Mouse (Mus musculus) MEL (cell line): ENCODE data around the gene Hoxd11. TPM values are rescaled to one million over a fixed set of nuclear protein-coding genes. Genes with fewer than 3 reads are reported as not detected.

Experiments
- DNase-seq: peaks from one replicate; pipeline ENCODE4 v3.0.0; 2011; ENCODE audit warnings: low read depth, low spot score
- H3K27ac ChIP-seq: 2 replicates; pipeline ENCODE4 v1.5.1; 2012; ENCODE audit warnings: low read depth, mild to moderate bottlenecking, control low read depth, low read length, moderate library complexity; ENCODE audit not compliant: control insufficient read depth
- H3K27me3 ChIP-seq, 2 experiments: fragments of 150-350 bp in 1 of 2; sonication (generic) in 1 of 2; 2 replicates each; pipeline ENCODE4 v1.6.1; 2012; ENCODE audit warnings: low read length in 2 of 2, mild to moderate bottlenecking in 2 of 2, improper control_type of control experiment in 1 of 2, moderate library complexity in 1 of 2; ENCODE audit not compliant: insufficient read depth in 2 of 2, control insufficient read depth in 1 of 2
- H3K36me3 ChIP-seq, 2 experiments: 2 replicates each; pipeline ENCODE4 v1.6.1; 2012 to 2014; ENCODE audit warnings: low read length in 2 of 2, improper control_type of control experiment in 1 of 2, inconsistent platforms in 1 of 2, mild to moderate bottlenecking in 1 of 2; ENCODE audit not compliant: insufficient read depth in 2 of 2, control insufficient read depth in 1 of 2
- H3K4me1 ChIP-seq, 2 experiments: fragments of 150-350 bp in 1 of 2; sonication (generic) in 1 of 2; 2 replicates each; pipeline ENCODE4 v1.6.1; 2012; ENCODE audit warnings: low read length in 2 of 2, improper control_type of control experiment in 1 of 2, mild to moderate bottlenecking in 1 of 2; ENCODE audit not compliant: insufficient read depth in 2 of 2, control insufficient read depth in 1 of 2
- H3K4me3 ChIP-seq, 2 experiments: fragments of 150-350 bp in 1 of 2; sonication (generic) in 1 of 2; 2 replicates each; pipeline ENCODE4 v1.5.1; 2012; ENCODE audit warnings: low read depth in 2 of 2, low read length in 2 of 2, mild to moderate bottlenecking in 2 of 2, moderate library complexity in 2 of 2, control low read depth in 1 of 2, improper control_type of control experiment in 1 of 2; ENCODE audit not compliant: control insufficient read depth in 1 of 2, insufficient read depth in 1 of 2
- H3K79me2 ChIP-seq: 2 replicates; pipeline ENCODE4 v1.6.1; 2012; ENCODE audit warnings: mild to moderate bottlenecking, low read length, moderate library complexity; ENCODE audit not compliant: control insufficient read depth, poor library complexity, insufficient read depth
- H3K9ac ChIP-seq: 2 replicates; pipeline ENCODE4 v1.6.1; 2012; ENCODE audit warnings: low read depth, mild to moderate bottlenecking, control low read depth, low read length, moderate library complexity; ENCODE audit not compliant: control insufficient read depth, poor library complexity, severe bottlenecking
- H3K9me3 ChIP-seq: fragments of 150-350 bp; sonication (generic); replicated peaks from 2 replicates; pipeline ENCODE4 v1.6.1; 2012; ENCODE audit warnings: mild to moderate bottlenecking, low read length, improper control_type of control experiment, moderate library complexity; ENCODE audit not compliant: insufficient read depth
- BHLHE40 ChIP-seq: IDR thresholded peaks from 2 replicates; pipeline ENCODE4 v1.6.1; 2012; ENCODE audit warnings: low read depth, mild to moderate bottlenecking, inconsistent platforms, low read length, improper control_type of control experiment, borderline replicate concordance
- CHD1 ChIP-seq: IDR thresholded peaks from 2 replicates; pipeline ENCODE4 v1.6.1; 2012; ENCODE audit warnings: low read depth, mild to moderate bottlenecking, inconsistent platforms, low read length, improper control_type of control experiment
- CHD2 ChIP-seq: IDR thresholded peaks from 2 replicates; pipeline ENCODE4 v1.6.1; 2011; ENCODE audit warnings: low read length, improper control_type of control experiment
- CTCF ChIP-seq, 3 experiments: IDR thresholded peaks in 2 of 3; conservative IDR thresholded peaks in 1 of 3; 2 replicates each; pipeline ENCODE4 v1.5.1; 2011 to 2012; ENCODE audit warnings: low read length in 3 of 3, low read depth in 2 of 3, mild to moderate bottlenecking in 2 of 3, improper control_type of control experiment in 1 of 3, inconsistent platforms in 1 of 3, mixed read lengths in 1 of 3, moderate library complexity in 1 of 3; ENCODE audit not compliant: control insufficient read depth in 1 of 3, insufficient read depth in 1 of 3, poor library complexity in 1 of 3, severe bottlenecking in 1 of 3
- GABPA ChIP-seq: IDR thresholded peaks from 2 replicates; pipeline ENCODE4 v1.6.1; 2012; ENCODE audit warnings: low read depth, mild to moderate bottlenecking, inconsistent platforms, low read length, improper control_type of control experiment, moderate library complexity
- HCFC1 ChIP-seq: IDR thresholded peaks from 2 replicates; pipeline ENCODE4 v1.6.1; 2012; ENCODE audit warnings: low read depth, mild to moderate bottlenecking, inconsistent platforms, low read length, improper control_type of control experiment, moderate library complexity
- JUND ChIP-seq: IDR thresholded peaks from 2 replicates; pipeline ENCODE4 v1.6.1; 2011; ENCODE audit warnings: low read depth, mild to moderate bottlenecking, improper control_type of control experiment, low read length
- MAFK ChIP-seq: IDR thresholded peaks from 2 replicates; pipeline ENCODE4 v1.6.1; 2011; ENCODE audit warnings: low read depth, mild to moderate bottlenecking, low read length, improper control_type of control experiment, borderline replicate concordance
- MAX ChIP-seq: IDR thresholded peaks from 2 replicates; pipeline ENCODE4 v1.6.1; 2011; ENCODE audit warnings: low read length, improper control_type of control experiment
- MAZ ChIP-seq: IDR thresholded peaks from 2 replicates; pipeline ENCODE4 v1.6.1; 2012; ENCODE audit warnings: low read depth, mild to moderate bottlenecking, inconsistent platforms, low read length, improper control_type of control experiment
- MEF2A ChIP-seq: IDR thresholded peaks from 2 replicates; pipeline ENCODE4 v1.6.1; 2014; ENCODE audit warnings: low read depth, mild to moderate bottlenecking, inconsistent platforms, low read length, improper control_type of control experiment; ENCODE audit not compliant: poor library complexity, insufficient replicate concordance, severe bottlenecking; ENCODE audit errors: extremely low read depth
- NRF1 ChIP-seq: IDR thresholded peaks from 2 replicates; pipeline ENCODE4 v1.6.1; 2014; ENCODE audit warnings: low read depth, mild to moderate bottlenecking, inconsistent platforms, low read length, improper control_type of control experiment, moderate library complexity; ENCODE audit not compliant: poor library complexity, insufficient read depth, severe bottlenecking
- POLR2A ChIP-seq, 2 experiments: IDR thresholded peaks; 2 replicates each; pipeline ENCODE4 v1.6.1; 2011 to 2012; ENCODE audit warnings: low read length in 2 of 2, mild to moderate bottlenecking in 2 of 2, control low read depth in 1 of 2, improper control_type of control experiment in 1 of 2, low read depth in 1 of 2, moderate library complexity in 1 of 2; ENCODE audit not compliant: control insufficient read depth in 1 of 2, insufficient read depth in 1 of 2, poor library complexity in 1 of 2
- POLR2AphosphoS2 ChIP-seq: IDR thresholded peaks from 2 replicates; pipeline ENCODE4 v1.6.1; 2011; ENCODE audit warnings: low read length, improper control_type of control experiment
- RAD21 ChIP-seq: IDR thresholded peaks from 2 replicates; pipeline ENCODE4 v1.6.1; 2011; ENCODE audit warnings: mild to moderate bottlenecking, low read depth, low read length, improper control_type of control experiment
- RCOR1 ChIP-seq: IDR thresholded peaks from 2 replicates; pipeline ENCODE4 v1.6.1; 2012; ENCODE audit warnings: low read depth, mild to moderate bottlenecking, inconsistent platforms, low read length, improper control_type of control experiment
- TAL1 ChIP-seq: IDR thresholded peaks from 2 replicates; pipeline ENCODE4 v1.6.1; 2012; ENCODE audit warnings: mild to moderate bottlenecking, inconsistent platforms, low read length, moderate library complexity, mixed read lengths
- TCF12 ChIP-seq: IDR thresholded peaks from 2 replicates; pipeline ENCODE4 v1.6.1; 2014; ENCODE audit warnings: low read depth, mild to moderate bottlenecking, inconsistent platforms, low read length, improper control_type of control experiment, moderate library complexity
- ZNF384 ChIP-seq: IDR thresholded peaks from 2 replicates; pipeline ENCODE4 v1.6.1; 2012; ENCODE audit warnings: low read depth, mild to moderate bottlenecking, inconsistent platforms, low read length, improper control_type of control experiment
- polyA plus RNA-seq, 2 experiments: library from polyadenylated mRNA; stranded (reverse) in 1 of 2; unstranded in 1 of 2; fragments of >175 nt in 1 of 2; fragments of >200 nt in 1 of 2; gene quantifications; 2 replicates each; pipeline versions ENCODE4 v1.2.1 to v1.2.4; 2012; ENCODE audit warnings: low replicate concordance in 2 of 2, low read depth in 1 of 2; ENCODE audit not compliant: insufficient read length in 2 of 2, insufficient read depth in 1 of 2, missing spikeins in 1 of 2
- total RNA-seq: library from RNA; depleted of rRNA; stranded (reverse); fragments of 300-350 nt; gene quantifications from 2 replicates; pipeline ENCODE4 v1.2.3, GENCODE M21; 2012

Hoxd11 gene
- total and polyA plus RNA-seq, 3 experiments: not detected

DNA sequence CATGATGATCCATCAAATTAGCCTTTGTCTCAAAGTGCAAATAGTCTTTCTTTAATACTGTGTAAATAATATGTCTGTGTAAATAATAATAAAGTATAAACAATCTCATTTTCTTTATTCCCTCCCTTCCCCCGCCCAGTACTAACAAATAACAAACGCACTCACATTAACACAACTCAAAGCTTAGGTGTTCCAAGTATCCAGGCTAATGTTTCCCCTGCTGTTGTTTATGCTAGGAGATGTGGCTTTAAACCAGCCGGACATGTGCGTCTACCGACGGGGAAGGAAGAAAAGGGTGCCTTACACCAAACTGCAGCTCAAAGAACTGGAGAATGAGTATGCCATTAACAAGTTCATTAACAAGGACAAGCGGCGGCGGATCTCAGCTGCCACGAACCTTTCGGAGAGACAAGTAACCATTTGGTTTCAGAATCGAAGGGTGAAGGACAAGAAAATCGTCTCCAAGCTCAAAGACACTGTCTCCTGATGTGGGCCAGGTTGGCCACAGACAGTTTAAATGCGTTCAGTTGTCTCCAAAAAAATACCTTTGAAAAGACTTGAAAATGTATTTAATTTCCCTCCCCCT is 9.6 kb upstream of the Hoxd11 start:
- TF ChIP-seq MAZ (no peak), ZNF384 (no peak), JUND (no peak), POLR2A (IDR thresholded peaks at IDR 0.05; ENCODE audit: control insufficient read depth in 1 of 2, insufficient read depth in 1 of 2, low read depth in 1 of 2, low read length in 2 of 2, poor library complexity in 1 of 2) (no peak), TAL1 (no peak), RAD21 (no peak)
- DNase-seq: no peak
- no peak overlapping the region for H3K27ac ChIP-seq
- no peak overlapping the region for H3K4me3 ChIP-seq
- H3K4me1 ChIP-seq: no peaks in the 10 kb centered on the region
- H3K9ac ChIP-seq: no peak overlapping the region
- no peaks in the 10 kb centered on the region for H3K9me3 ChIP-seq
- H3K36me3 ChIP-seq: no peaks in the 10 kb centered on the region
- no peaks in the 10 kb centered on the region for H3K79me2 ChIP-seq
- H3K27me3 ChIP-seq: no peaks in the 10 kb centered on the region

DNA sequence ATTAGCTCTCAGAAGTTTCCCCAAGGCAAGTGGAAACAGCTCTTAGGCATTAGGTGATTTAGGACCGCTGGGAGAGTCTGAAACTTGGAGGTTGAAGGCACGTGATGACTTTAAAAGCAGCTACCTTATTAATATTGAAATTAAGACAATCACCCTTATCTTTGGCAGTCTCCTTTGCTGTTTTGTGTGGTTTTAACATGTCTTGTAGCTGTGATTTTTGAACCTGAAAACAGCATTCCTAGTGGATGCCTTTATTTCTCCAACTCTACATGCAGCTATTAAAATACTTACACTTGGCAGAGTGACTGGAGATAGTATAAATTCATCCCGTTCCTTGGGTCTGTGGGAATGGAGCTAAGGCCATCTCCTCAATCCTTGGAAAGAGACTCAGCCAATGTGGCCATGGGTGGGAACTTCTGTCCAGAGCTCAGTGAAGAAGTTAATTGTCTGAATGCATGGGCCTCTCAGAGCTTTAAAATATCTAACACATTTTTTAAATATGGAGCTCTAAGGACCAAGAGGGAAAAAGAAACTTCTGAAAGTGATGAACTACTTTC is 8.6 kb upstream of the Hoxd11 start:
- no peak overlapping the region for H3K9ac ChIP-seq
- H3K36me3 ChIP-seq: no peaks in the 10 kb centered on the region
- TF ChIP-seq CHD1 (no peak), CTCF (IDR thresholded peaks at IDR 0.05 in 2 of 3, conservative IDR thresholded peaks at IDR 0.05 in 1 of 3; ENCODE audit: control insufficient read depth in 1 of 3, insufficient read depth in 1 of 3, low read depth in 2 of 3, low read length in 3 of 3, poor library complexity in 1 of 3, severe bottlenecking in 1 of 3) (no peak), HCFC1 (no peak), CHD2 (no peak), MAX (no peak), MEF2A (no peak), ZNF384 (no peak), GABPA (no peak), POLR2AphosphoS2 (no peak), RCOR1 (no peak), BHLHE40 (no peak), MAFK (no peak), TCF12 (no peak), TAL1 (no peak), RAD21 (no peak), MAZ (no peak), NRF1 (no peak)
- no peaks in the 10 kb centered on the region for H3K79me2 ChIP-seq
- DNase-seq: no peak
- H3K4me1 ChIP-seq: no peaks in the 10 kb centered on the region
- no peaks in the 10 kb centered on the region for H3K9me3 ChIP-seq
- no peak overlapping the region for H3K27ac ChIP-seq
- H3K27me3 ChIP-seq: no peaks in the 10 kb centered on the region
- no peak overlapping the region for H3K4me3 ChIP-seq
